20 mouse cellular contexts compared by ENCODE assay signal in genomic region chr17:30857347-30857746, GRCm38 (mm10). TPM values are rescaled to one million over a fixed set of nuclear protein-coding genes. Genes with fewer than 3 reads are reported as not detected.
DNase-seq lines count a peak whose midpoint lies in the region; ATAC-seq and TF ChIP-seq lines count a peak whose summit lies in the region.
"Had no signal": no experiment of that assay in that cellular context is flagged by ENCODE, and none has a peak within 500 bp of the region (broad histone marks: within the 10 kb centered on the region; RNA-seq: fewer than 3 reads in every experiment).

No protein-coding gene starts in this region.

- H3K27ac ChIP-seq in testis, adult 2 months (ENCODE audit: control insufficient read depth, insufficient read depth, low read depth, low read length): peak overlapping the region; percentile 71
- H3K27ac ChIP-seq: embryonic facial prominence, embryonic 10.5 days; embryonic facial prominence, embryonic 12.5 days; forebrain, embryonic 13.5 days; forebrain, embryonic 15.5 days had no signal

- peak; percentile 37; the same call in 1 of the 2 replicates for TF ChIP-seq POLR2A in testis, adult 2 months (IDR thresholded peaks at IDR 0.05; ENCODE audit: control insufficient read depth, low read depth, low read length)

- no peaks in the 10 kb centered on the region for H3K4me1 ChIP-seq in testis, adult 2 months (ENCODE audit: control insufficient read depth, insufficient read depth, low read length)
- no peaks in the 10 kb centered on the region for H3K4me1 ChIP-seq in G1E (ENCODE audit: insufficient read depth, low read depth, low read length)

- peaks cover 53% of the 10 kb centered on the region for H3K9me3 ChIP-seq in G1E (replicated peaks)
- H3K9me3 ChIP-seq: embryonic facial prominence, embryonic 10.5 days; embryonic facial prominence, embryonic 12.5 days; forebrain, embryonic 13.5 days; forebrain, embryonic 15.5 days had no signal

- no peak for ATAC-seq in G1E (ENCODE audit: extremely low read depth, insufficient number of reproducible peaks, low FRiP score, poor library complexity, severe bottlenecking)
- ATAC-seq: activated CD4-positive, CD25-positive, alpha-beta regulatory T cell, adult 4 months; forebrain, embryonic 13.5 days; forebrain, embryonic 15.5 days; forebrain, postnatal 0 days; Patski had no signal

- H3K36me3 ChIP-seq in testis, adult 2 months (ENCODE audit: control insufficient read depth, insufficient read depth, low read length): peaks cover 2% of the 10 kb centered on the region
- H3K36me3 ChIP-seq in G1E (replicated peaks): peaks cover 24% of the 10 kb centered on the region
- H3K36me3 ChIP-seq: embryonic facial prominence, embryonic 10.5 days; embryonic facial prominence, embryonic 12.5 days; forebrain, embryonic 15.5 days had no signal

- no peaks in the 10 kb centered on the region for H3K27me3 ChIP-seq in testis, adult 2 months (ENCODE audit: control insufficient read depth, insufficient read depth, low read length)
- no peaks in the 10 kb centered on the region for H3K27me3 ChIP-seq in G1E (ENCODE audit: insufficient read depth, low read length)
- H3K27me3 ChIP-seq: embryonic facial prominence, embryonic 12.5 days; forebrain, embryonic 13.5 days; forebrain, embryonic 15.5 days had no signal

- peak; percentile 4; the same call in 1 of the 2 replicates for TF ChIP-seq CTCF in testis, adult 2 months (IDR thresholded peaks at IDR 0.05; ENCODE audit: control insufficient read depth, insufficient read depth, insufficient replicate concordance, low read depth, low read length)
- peak; percentile 8; the same call in 1 of the 2 replicates for TF ChIP-seq CTCF in G1E (IDR thresholded peaks at IDR 0.05; ENCODE audit: low read depth, low read length)

- DNase-seq in testis, postnatal 14 days (ENCODE audit: low spot score): no peak
- DNase-seq in G1E (ENCODE audit: low spot score): no peak
- DNase-seq in spleen, adult 12 weeks (ENCODE audit: low spot score): no peak
- no peak for DNase-seq in heart, adult 8-10 months (ENCODE audit: low spot score)
- DNase-seq: adrenal gland, adult 8-10 months; adrenal gland, postnatal 14 days; adrenal gland, postnatal 36 days; cerebellum, adult 11-12 months; cerebellum, adult 2 months; cerebellum, adult 9-10 months; cerebellum, postnatal 10 days; cerebellum, postnatal 25 days; forebrain, postnatal 0 days had no signal

- H3K4me3 ChIP-seq in testis, adult 2 months (ENCODE audit: control insufficient read depth, low read depth, low read length): peak overlapping the region; percentile 52; the same call in 1 of the 2 replicates
- peak overlapping the region; percentile 20 for H3K4me3 ChIP-seq in G1E (ENCODE audit: low read depth, low read length)
- H3K4me3 ChIP-seq: embryonic facial prominence, embryonic 10.5 days; embryonic facial prominence, embryonic 12.5 days; forebrain, embryonic 13.5 days; forebrain, embryonic 15.5 days had no signal

RNA-seq across cellular contexts. Expression of gene Glp1r, which starts 44.3 kb away (rescaled TPM):
- polyA plus RNA-seq in testis, adult 2 months (2012; rRNA removed): 0.25 and 0.31 TPM in 2 replicates
- total RNA-seq in G1E (2014; fragmentation: Nextera tagmentation) (not detected in 2 replicates), G1E (2017) (0.05 TPM in 1 of 2 replicates, not detected in the other)
- polyA plus RNA-seq in G1E (2012): not detected in 2 replicates
- under 1 TPM; 0.13 to 0.28 (median 0.17) TPM for total RNA-seq in heart, adult 8-10 months (2022)
- polyA plus RNA-seq: embryonic facial prominence, embryonic 12.5 days; Patski had no signal
